Mouse (Mus musculus): Measurements from ENCODE around the gene Kdelr1.
A peak's percentile ranks its signal among the peaks of the same experiment; 100 is the strongest.

- TF ChIP-seq CTCF (IDR thresholded peaks at IDR 0.05) = peak; percentile 56
- peak; percentile 33; the same call in 1 of the 2 replicates for TF ChIP-seq POLR2A (IDR thresholded peaks at IDR 0.05; ENCODE audit: insufficient read depth, low read depth, low read length)
- TF ChIP-seq EP300 (IDR thresholded peaks at IDR 0.05; ENCODE audit: insufficient read depth, low read depth, low read length) = no peak
These were observed 732 bp downstream of the Kdelr1 start for GRCm38 (mm10) chr7:45873061-45873947.
